Mouse (Mus musculus) hindbrain, embryonic 12.5 days (tissue): ENCODE results near the gene Atp13a3. TPM values are rescaled to one million over a fixed set of nuclear protein-coding genes. Genes with fewer than 3 reads are reported as not detected.

Experiments
- ATAC-seq: fragments of 200-750 bp; cut with Nextera tagmentation; 2 replicates; pipeline ENCODE4 v1.8.0; 2017; ENCODE audit warnings: moderate TSS enrichment; ENCODE audit not compliant: low FRiP score
- H3K27ac ChIP-seq: fragments of 300-500 bp; sonication (generic); 2 replicates; pipeline ENCODE4 v1.5.1; 2016; ENCODE audit warnings: mild to moderate bottlenecking
- H3K27me3 ChIP-seq: fragments of 300-500 bp; sonication (generic); 2 replicates; pipeline ENCODE4 v1.6.1; 2016; ENCODE audit warnings: mild to moderate bottlenecking
- H3K36me3 ChIP-seq: fragments of 300-500 bp; sonication (generic); 2 replicates; pipeline ENCODE4 v1.6.1; 2016; ENCODE audit warnings: mild to moderate bottlenecking
- H3K4me1 ChIP-seq: fragments of 300-500 bp; sonication (generic); 2 replicates; pipeline ENCODE4 v1.6.1; 2016
- H3K4me2 ChIP-seq: fragments of 300-500 bp; sonication (generic); replicated peaks from 2 replicates; pipeline ENCODE4 v1.6.1; 2016; ENCODE audit warnings: mild to moderate bottlenecking
- H3K4me3 ChIP-seq: fragments of 300-500 bp; sonication (generic); 2 replicates; pipeline ENCODE4 v1.5.1; 2016; ENCODE audit warnings: mild to moderate bottlenecking
- H3K9ac ChIP-seq: fragments of 300-500 bp; sonication (generic); 2 replicates; pipeline ENCODE4 v1.6.1; 2016; ENCODE audit warnings: mild to moderate bottlenecking, moderate library complexity
- H3K9me3 ChIP-seq: fragments of 300-500 bp; sonication (generic); replicated peaks from 2 replicates; pipeline ENCODE4 v1.6.1; 2016; ENCODE audit warnings: mild to moderate bottlenecking
- WGBS: fragments of 180-500 bp; shearing (Covaris S2); methylation state at CpG from one replicate; pipeline ENCODE4 v1.1.7; 2016; 5-methylcytosine and 5-hydroxymethylcytosine counted together
- polyA plus RNA-seq: library from polyadenylated mRNA; unstranded; fragments of >200 nt; fragmentation: Nextera tagmentation; extraction: Ambion mirVana; gene quantifications from 2 replicates; pipeline ENCODE4 v1.2.1, GENCODE M21; 2016

Atp13a3 gene
- polyA plus RNA-seq, 1 experiment from 2014 or later: 14.6 TPM

GRCm38 (mm10) chr16:30307961-30308615, 97.7 kb downstream of the Atp13a3 start:
- Histone ChIP-seq H3K9ac (peak overlapping the region; percentile 59), H3K9me3 (no peaks in the 10 kb centered on the region), H3K27me3 (peaks cover 78% of the 10 kb centered on the region), H3K4me2 (peak overlapping the region; percentile 99), H3K4me3 (peak overlapping the region; percentile 60), H3K4me1 (peaks cover 20% of the 10 kb centered on the region), H3K27ac (no peak overlapping the region), H3K36me3 (no peaks in the 10 kb centered on the region)
- 0 out of 2 replicates have a peak, but pooled peaks have one; percentile 7 for ATAC-seq
- WGBS: 11% methylated on average over 29 of the region's 29 CpGs

GRCm38 (mm10) chr16:30307306-30307705, 98.5 kb downstream of the Atp13a3 start:
- Histone ChIP-seq H3K4me1 (peaks cover 20% of the 10 kb centered on the region), H3K4me2 (no peak overlapping the region), H3K9me3 (no peaks in the 10 kb centered on the region), H3K4me3 (no peak overlapping the region), H3K9ac (no peak overlapping the region), H3K27me3 (peaks cover 84% of the 10 kb centered on the region), H3K36me3 (no peaks in the 10 kb centered on the region), H3K27ac (no peak overlapping the region)
- ATAC-seq: no peak
- 50% methylated on average over 12 of the region's 12 CpGs for WGBS

GRCm38 (mm10) chr16:30306102-30306501, 99.7 kb downstream of the Atp13a3 start:
- Histone ChIP-seq H3K4me2 (no peak overlapping the region), H3K9me3 (no peaks in the 10 kb centered on the region), H3K4me3 (no peak overlapping the region), H3K4me1 (peaks cover 20% of the 10 kb centered on the region), H3K9ac (no peak overlapping the region), H3K27ac (no peak overlapping the region), H3K27me3 (peaks cover 74% of the 10 kb centered on the region), H3K36me3 (no peaks in the 10 kb centered on the region)
- no peak for ATAC-seq
- 89% methylated on average over 4 of the region's 4 CpGs for WGBS

- no peak overlapping the region for H3K27ac ChIP-seq
- no peaks in the 10 kb centered on the region for H3K9me3 ChIP-seq
- H3K9ac ChIP-seq: no peak overlapping the region
- no peaks in the 10 kb centered on the region for H3K36me3 ChIP-seq
- WGBS: 77% methylated on average over 5 of the region's 5 CpGs
- ATAC-seq: no peak
- no peak overlapping the region for H3K4me2 ChIP-seq
- H3K27me3 ChIP-seq: peaks cover 60% of the 10 kb centered on the region
- no peak overlapping the region for H3K4me3 ChIP-seq
- peaks cover 12% of the 10 kb centered on the region for H3K4me1 ChIP-seq
Measured at GRCm38 (mm10) chr16:30304236-30304635, 101.5 kb downstream of the Atp13a3 start.

- no peaks in the 10 kb centered on the region for H3K9me3 ChIP-seq
- H3K9ac ChIP-seq: no peak overlapping the region
- no peak overlapping the region for H3K4me2 ChIP-seq
- H3K27me3 ChIP-seq: peaks cover 52% of the 10 kb centered on the region
- H3K4me3 ChIP-seq: no peak overlapping the region
- no peak for ATAC-seq
- H3K4me1 ChIP-seq: peaks cover 4% of the 10 kb centered on the region
- 82% methylated on average over 2 of the region's 2 CpGs for WGBS
- no peak overlapping the region for H3K27ac ChIP-seq
- H3K36me3 ChIP-seq: no peaks in the 10 kb centered on the region
Measured at GRCm38 (mm10) chr16:30303411-30303810, 102.4 kb downstream of the Atp13a3 start.

- no peak overlapping the region for H3K27ac ChIP-seq
- no peaks in the 10 kb centered on the region for H3K4me1 ChIP-seq
Measured at GRCm38 (mm10) chr16:30302686-30303085, 103.1 kb downstream of the Atp13a3 start.

DNA sequence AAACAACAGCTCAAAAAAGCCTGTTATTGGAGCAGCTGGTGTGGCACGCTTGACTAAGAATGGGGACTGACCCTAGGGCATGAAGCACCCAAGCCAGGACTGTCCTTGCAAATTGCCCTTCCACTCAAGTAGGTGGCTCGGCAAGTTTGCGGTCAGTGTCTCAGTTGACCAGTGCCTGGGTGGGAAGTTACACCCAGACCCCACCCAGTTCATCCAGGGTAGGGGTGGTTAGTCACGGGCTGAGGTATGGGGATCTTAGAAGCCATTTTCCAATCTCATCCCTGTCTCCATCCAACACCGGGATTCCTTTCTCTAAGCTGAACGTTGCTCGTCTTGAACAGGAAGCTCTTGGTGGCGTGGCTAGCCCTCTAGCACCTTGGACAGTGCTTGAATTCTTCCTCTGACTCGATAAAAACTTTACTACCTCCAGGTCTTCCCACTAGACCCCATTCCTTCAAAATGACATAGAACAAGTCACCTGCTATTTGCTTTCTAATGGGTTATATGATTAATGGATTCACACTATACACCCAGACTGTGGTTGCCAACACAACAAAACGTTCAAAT, 106.0 kb downstream of the Atp13a3 start:
- peaks cover 26% of the 10 kb centered on the region for H3K27me3 ChIP-seq
- no peak overlapping the region for H3K4me2 ChIP-seq
- no peak overlapping the region for H3K27ac ChIP-seq
- WGBS: 78% methylated on average over 10 of the region's 10 CpGs
- no peak overlapping the region for H3K4me3 ChIP-seq
- H3K9me3 ChIP-seq: no peaks in the 10 kb centered on the region
- ATAC-seq: no peak
- no peak overlapping the region for H3K9ac ChIP-seq
- H3K4me1 ChIP-seq: no peaks in the 10 kb centered on the region
- H3K36me3 ChIP-seq: no peaks in the 10 kb centered on the region

More at GRCm38 (mm10) chr16:30302686-30303085, 103.1 kb downstream of the Atp13a3 start:
- H3K9ac ChIP-seq: no peak overlapping the region
- H3K27me3 ChIP-seq: peaks cover 44% of the 10 kb centered on the region
- no peak for ATAC-seq
- no peak overlapping the region for H3K4me3 ChIP-seq
- H3K9me3 ChIP-seq: no peaks in the 10 kb centered on the region
- H3K36me3 ChIP-seq: no peaks in the 10 kb centered on the region
- H3K4me2 ChIP-seq: no peak overlapping the region
- WGBS: 83% methylated on average over 6 of the region's 6 CpGs

DNA sequence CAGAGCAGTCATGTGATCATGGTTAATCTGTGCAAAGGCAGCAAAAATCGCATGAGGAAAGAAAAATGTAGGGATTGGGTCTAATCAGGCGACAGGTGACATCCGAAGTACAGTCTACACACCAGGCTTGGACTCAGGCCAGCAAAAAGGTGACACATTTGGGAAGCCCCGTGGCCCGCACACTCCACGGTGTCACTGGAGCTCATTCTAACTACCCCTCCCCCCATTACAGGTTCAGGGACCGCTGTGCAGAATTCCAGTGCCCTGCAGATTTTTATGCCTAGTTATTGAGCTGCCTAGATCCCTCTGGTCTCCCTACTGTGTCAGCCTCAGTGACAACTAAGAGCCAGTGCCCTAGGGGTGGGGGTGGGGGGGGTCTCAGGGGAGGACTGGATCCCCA, 108.3 kb downstream of the Atp13a3 start:
- Histone ChIP-seq H3K4me3 (no peak overlapping the region), H3K27me3 (peaks cover 5% of the 10 kb centered on the region; the same call in 1 of the 2 replicates), H3K9me3 (no peaks in the 10 kb centered on the region), H3K4me2 (no peak overlapping the region), H3K36me3 (no peaks in the 10 kb centered on the region), H3K27ac (no peak overlapping the region), H3K9ac (no peak overlapping the region), H3K4me1 (no peaks in the 10 kb centered on the region)
- WGBS: 88% methylated on average over 7 of the region's 7 CpGs
- ATAC-seq: no peak

DNA sequence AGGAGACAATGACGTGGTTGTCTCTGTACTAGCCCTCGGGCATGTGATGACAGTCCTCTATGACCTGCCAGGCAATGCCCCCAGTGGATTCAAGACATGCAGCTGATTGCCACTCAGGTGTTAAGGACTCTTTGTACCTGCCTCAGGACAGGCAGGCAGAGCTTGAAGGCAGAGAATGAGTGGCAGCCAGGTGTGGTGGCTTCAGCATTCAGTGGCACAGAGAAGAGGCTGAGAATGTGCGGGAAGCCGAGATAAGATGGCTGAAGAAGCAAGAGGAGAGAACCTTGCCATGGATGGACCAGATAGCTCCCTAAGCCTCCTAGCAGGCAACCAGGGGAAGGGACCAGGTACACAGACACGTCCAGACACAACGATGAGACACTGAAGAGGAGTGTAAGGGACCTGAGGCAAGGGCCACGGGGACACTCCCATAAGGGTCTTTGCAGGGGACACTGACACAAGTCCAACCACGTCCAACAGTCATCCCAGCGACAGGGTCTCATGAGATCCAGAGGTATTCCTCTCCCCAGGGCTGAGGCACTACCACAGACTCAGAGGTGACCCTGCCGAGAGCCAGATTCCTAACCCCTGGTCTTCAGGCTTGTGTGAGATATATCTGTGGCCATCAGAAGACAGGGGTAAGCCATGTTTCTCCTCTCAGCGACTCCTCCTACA, 109.0 kb downstream of the Atp13a3 start:
- Histone ChIP-seq H3K4me2 (no peak overlapping the region), H3K27me3 (peaks cover 5% of the 10 kb centered on the region; the same call in 1 of the 2 replicates), H3K27ac (no peak overlapping the region), H3K36me3 (no peaks in the 10 kb centered on the region), H3K9me3 (no peaks in the 10 kb centered on the region), H3K9ac (no peak overlapping the region), H3K4me1 (no peaks in the 10 kb centered on the region), H3K4me3 (no peak overlapping the region)
- WGBS: 90% methylated on average over 11 of the region's 11 CpGs
- no peak for ATAC-seq

GRCm38 (mm10) chr16:30295106-30295505, 110.7 kb downstream of the Atp13a3 start:
- Histone ChIP-seq H3K4me1 (0 out of 2 replicates have a peak, but pooled peaks cover 5% of the 10 kb centered on the region), H3K36me3 (no peaks in the 10 kb centered on the region), H3K4me3 (no peak overlapping the region), H3K4me2 (no peak overlapping the region), H3K9ac (no peak overlapping the region), H3K27me3 (no peaks in the 10 kb centered on the region), H3K9me3 (no peaks in the 10 kb centered on the region), H3K27ac (no peak overlapping the region)
- WGBS: 88% methylated on average over 7 of the region's 7 CpGs
- ATAC-seq: no peak

DNA sequence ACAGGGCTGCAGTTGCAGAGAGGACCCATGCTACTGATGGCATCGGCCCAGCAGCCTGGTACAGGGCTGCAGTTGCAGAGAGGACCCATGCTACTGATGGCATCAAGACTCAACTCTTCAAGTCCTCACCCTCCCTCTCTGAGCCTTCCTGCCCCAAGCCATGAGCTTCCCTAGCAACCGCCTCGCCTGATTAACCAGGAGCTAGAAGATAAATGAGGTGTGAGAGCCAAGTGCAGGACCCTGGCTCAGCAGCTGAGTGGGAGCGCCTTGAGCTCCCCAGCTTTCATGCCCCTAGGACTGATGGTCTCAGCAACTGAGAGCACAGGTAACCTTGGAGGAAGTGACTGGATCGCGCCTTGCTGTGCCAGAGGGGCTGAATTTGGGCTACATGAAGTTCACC, 115.3 kb downstream of the Atp13a3 start:
- no peak overlapping the region for H3K4me2 ChIP-seq
- no peak overlapping the region for H3K27ac ChIP-seq
- no peaks in the 10 kb centered on the region for H3K9me3 ChIP-seq
- H3K9ac ChIP-seq: no peak overlapping the region
- H3K4me3 ChIP-seq: no peak overlapping the region
- H3K36me3 ChIP-seq: no peaks in the 10 kb centered on the region
- ATAC-seq: no peak
- WGBS: 74% methylated on average over 6 of the region's 6 CpGs
- H3K27me3 ChIP-seq: peaks cover 15% of the 10 kb centered on the region; the same call in 1 of the 2 replicates
- H3K4me1 ChIP-seq: 0 out of 2 replicates have a peak, but pooled peaks cover 7% of the 10 kb centered on the region

GRCm38 (mm10) chr16:30285701-30286100, 120.1 kb downstream of the Atp13a3 start:
- Histone ChIP-seq H3K9ac (no peak overlapping the region), H3K27ac (no peak overlapping the region), H3K36me3 (no peaks in the 10 kb centered on the region), H3K4me3 (no peak overlapping the region), H3K27me3 (peaks cover 62% of the 10 kb centered on the region), H3K9me3 (no peaks in the 10 kb centered on the region), H3K4me1 (peaks cover 22% of the 10 kb centered on the region), H3K4me2 (no peak overlapping the region)
- WGBS: 47% methylated on average over 4 of the region's 4 CpGs
- ATAC-seq: no peak
